Mouse (Mus musculus) heart, embryonic 16.5 days (tissue): Measurements from ENCODE around the gene Ntm. TPM values are rescaled to one million over a fixed set of nuclear protein-coding genes. Genes with fewer than 3 reads are reported as not detected.

Experiments used
- ATAC-seq: fragments of 200-750 bp; cut with Nextera tagmentation; replicated peaks from 2 replicates; pipeline ENCODE4 v1.8.0; 2017; ENCODE audit warnings: moderate number of reproducible peaks; ENCODE audit not compliant: insufficient read depth, low FRiP score; ENCODE audit errors: extremely low read depth
- H3K27ac ChIP-seq: fragments of 300-500 bp; sonication (generic); 2 replicates; pipeline ENCODE4 v1.5.1; 2014; ENCODE audit warnings: mild to moderate bottlenecking, low read length, control low read depth, moderate library complexity
- H3K27me3 ChIP-seq: fragments of 300-500 bp; sonication (generic); 2 replicates; pipeline ENCODE4 v1.6.1; 2014; ENCODE audit warnings: low read length, mixed read lengths; ENCODE audit not compliant: control insufficient read depth, insufficient read depth
- H3K36me3 ChIP-seq: fragments of 300-500 bp; sonication (generic); 2 replicates; pipeline ENCODE4 v1.6.1; 2014; ENCODE audit not compliant: control insufficient read depth, insufficient read depth
- H3K4me1 ChIP-seq: fragments of 300-500 bp; sonication (generic); 2 replicates; pipeline ENCODE4 v1.6.1; 2014; ENCODE audit warnings: low read length, mixed read lengths; ENCODE audit not compliant: control insufficient read depth, insufficient read depth
- H3K4me2 ChIP-seq: fragments of 300-500 bp; sonication (generic); 2 replicates; pipeline ENCODE4 v1.6.1; 2014; ENCODE audit warnings: low read depth, mild to moderate bottlenecking, control low read depth, low read length
- H3K4me3 ChIP-seq: fragments of 300-500 bp; sonication (generic); 2 replicates; pipeline ENCODE4 v1.5.1; 2014; ENCODE audit warnings: mild to moderate bottlenecking, control low read depth, low read length
- H3K9ac ChIP-seq: fragments of 300-500 bp; sonication (generic); 2 replicates; pipeline ENCODE4 v1.6.1; 2014; ENCODE audit warnings: low read length, control low read depth
- H3K9me3 ChIP-seq: fragments of 300-500 bp; sonication (generic); replicated peaks from 2 replicates; pipeline ENCODE4 v1.6.1; 2016; ENCODE audit warnings: low read length; ENCODE audit not compliant: control insufficient read depth
- WGBS: fragments of 180-500 bp; shearing (Covaris S2); extraction: QIAGEN DNeasy Blood & Tissue Kit; methylation state at CpG from one replicate; pipeline ENCODE4 v1.1.7; 2014; 5-methylcytosine and 5-hydroxymethylcytosine counted together
- polyA plus RNA-seq: library from polyadenylated mRNA; unstranded; fragments of >200 nt; fragmentation: Nextera tagmentation; extraction: Ambion mirVana; gene quantifications from 2 replicates; pipeline ENCODE4 v1.2.1, GENCODE M21; 2015

Ntm gene
- polyA plus RNA-seq, 1 experiment from 2014 or later, result 23.6 TPM

- no peak overlapping the region for H3K27ac ChIP-seq
- H3K4me2 ChIP-seq, result no peak overlapping the region
- no peaks in the 10 kb centered on the region for H3K36me3 ChIP-seq
- H3K9ac ChIP-seq, result no peak overlapping the region
- H3K4me1 ChIP-seq, result peaks cover 4% of the 10 kb centered on the region; the same call in 1 of the 2 replicates
- no peaks in the 10 kb centered on the region for H3K9me3 ChIP-seq
- no peak overlapping the region for H3K4me3 ChIP-seq
- WGBS, result 17% methylated on average over 3 of the region's 3 CpGs
- H3K27me3 ChIP-seq, result 0 out of 2 replicates have a peak, but pooled peaks cover 2% of the 10 kb centered on the region
- peak; percentile 28; the same call in 1 of the 2 replicates for ATAC-seq
Measured at GRCm38 (mm10) chr9:29759940-29760339, 203.0 kb downstream of the Ntm start.

- Histone ChIP-seq H3K36me3 (no peaks in the 10 kb centered on the region), H3K4me2 (no peak overlapping the region), H3K4me3 (no peak overlapping the region), H3K4me1 (peaks cover 4% of the 10 kb centered on the region; the same call in 1 of the 2 replicates), H3K27ac (no peak overlapping the region), H3K9ac (no peak overlapping the region), H3K27me3 (0 out of 2 replicates have a peak, but pooled peaks cover 2% of the 10 kb centered on the region), H3K9me3 (no peaks in the 10 kb centered on the region)
- 77% methylated on average over 2 of the region's 2 CpGs for WGBS
- no peak for ATAC-seq
Measured at GRCm38 (mm10) chr9:29759060-29759459, 203.9 kb downstream of the Ntm start.

GRCm38 (mm10) chr9:29754374-29754773 is 208.6 kb downstream of the Ntm start:
- H3K4me1 ChIP-seq, result peaks cover 5% of the 10 kb centered on the region; the same call in 1 of the 2 replicates
- H3K9ac ChIP-seq, result no peak overlapping the region
- no peak overlapping the region for H3K27ac ChIP-seq
- H3K36me3 ChIP-seq, result no peaks in the 10 kb centered on the region
- no peak overlapping the region for H3K4me3 ChIP-seq
- no peak for ATAC-seq
- H3K4me2 ChIP-seq, result no peak overlapping the region
- no peaks in the 10 kb centered on the region for H3K9me3 ChIP-seq
- no peaks in the 10 kb centered on the region for H3K27me3 ChIP-seq

- Histone ChIP-seq H3K36me3 (no peaks in the 10 kb centered on the region), H3K9me3 (no peaks in the 10 kb centered on the region), H3K9ac (no peak overlapping the region), H3K4me1 (peaks cover 5% of the 10 kb centered on the region; the same call in 1 of the 2 replicates), H3K27ac (no peak overlapping the region), H3K27me3 (no peaks in the 10 kb centered on the region), H3K4me2 (no peak overlapping the region), H3K4me3 (no peak overlapping the region)
- ATAC-seq, result no peak
- WGBS, result 47% methylated on average over 1 of the region's 1 CpGs
Measured at GRCm38 (mm10) chr9:29751396-29751795, 211.5 kb downstream of the Ntm start.

- Histone ChIP-seq H3K4me3 (peak overlapping the region; percentile 30), H3K9me3 (no peaks in the 10 kb centered on the region), H3K27me3 (no peaks in the 10 kb centered on the region), H3K27ac (no peak overlapping the region), H3K4me1 (peaks cover 5% of the 10 kb centered on the region; the same call in 1 of the 2 replicates), H3K36me3 (no peaks in the 10 kb centered on the region), H3K4me2 (peak overlapping the region; percentile 57), H3K9ac (0 out of 2 replicates have a peak overlapping the region, but pooled peaks have one; percentile 1)
- no peak for ATAC-seq
- 12% methylated on average over 15 of the region's 15 CpGs for whole genome bisulfite sequencing
Measured at GRCm38 (mm10) chr9:29750371-29751014, 212.4 kb downstream of the Ntm start.

GRCm38 (mm10) chr9:29748070-29748469 is 214.9 kb downstream of the Ntm start:
- H3K4me3 ChIP-seq, result no peak overlapping the region
- 61% methylated on average over 4 of the region's 4 CpGs for WGBS
- no peak overlapping the region for H3K27ac ChIP-seq
- peaks cover 5% of the 10 kb centered on the region; the same call in 1 of the 2 replicates for H3K4me1 ChIP-seq
- no peak for ATAC-seq
- H3K9me3 ChIP-seq, result no peaks in the 10 kb centered on the region
- no peak overlapping the region for H3K9ac ChIP-seq
- H3K36me3 ChIP-seq, result no peaks in the 10 kb centered on the region
- no peak overlapping the region for H3K4me2 ChIP-seq
- no peaks in the 10 kb centered on the region for H3K27me3 ChIP-seq

- H3K27me3 ChIP-seq, result no peaks in the 10 kb centered on the region
- H3K4me2 ChIP-seq, result no peak overlapping the region
- WGBS, result 49% methylated on average over 9 of the region's 9 CpGs
- H3K4me3 ChIP-seq, result no peak overlapping the region
- H3K9me3 ChIP-seq, result no peaks in the 10 kb centered on the region
- H3K9ac ChIP-seq, result no peak overlapping the region
- no peak overlapping the region for H3K27ac ChIP-seq
- H3K36me3 ChIP-seq, result no peaks in the 10 kb centered on the region
- peaks cover 3% of the 10 kb centered on the region; the same call in 1 of the 2 replicates for H3K4me1 ChIP-seq
- ATAC-seq, result no peak
Measured at GRCm38 (mm10) chr9:29738835-29739526, 224.0 kb downstream of the Ntm start.

- H3K36me3 ChIP-seq, result no peaks in the 10 kb centered on the region
Measured at GRCm38 (mm10) chr9:29736031-29736430, 226.9 kb downstream of the Ntm start.

GRCm38 (mm10) chr9:29732895-29733294 is 230.0 kb downstream of the Ntm start:
- Histone ChIP-seq H3K4me2 (no peak overlapping the region), H3K9me3 (no peaks in the 10 kb centered on the region), H3K36me3 (no peaks in the 10 kb centered on the region), H3K4me1 (peaks cover 8% of the 10 kb centered on the region; the same call in 1 of the 2 replicates), H3K9ac (no peak overlapping the region), H3K27me3 (no peaks in the 10 kb centered on the region), H3K27ac (no peak overlapping the region), H3K4me3 (no peak overlapping the region)
- no peak for ATAC-seq
- 66% methylated on average over 3 of the region's 3 CpGs for WGBS

More at GRCm38 (mm10) chr9:29736031-29736430, 226.9 kb downstream of the Ntm start:
- no peaks in the 10 kb centered on the region for H3K27me3 ChIP-seq
- peaks cover 3% of the 10 kb centered on the region; the same call in 1 of the 2 replicates for H3K4me1 ChIP-seq
- ATAC-seq, result no peak
- H3K4me3 ChIP-seq, result no peak overlapping the region
- WGBS, result 16% methylated on average over 3 of the region's 3 CpGs
- H3K4me2 ChIP-seq, result no peak overlapping the region
- H3K27ac ChIP-seq, result no peak overlapping the region
- no peaks in the 10 kb centered on the region for H3K9me3 ChIP-seq
- H3K9ac ChIP-seq, result no peak overlapping the region
